Mouse (Mus musculus) olfactory bulb, adult 2 months (tissue): ENCODE results near the gene Zfp488. TPM values are rescaled to one million over a fixed set of nuclear protein-coding genes. Genes with fewer than 3 reads are reported as not detected.

Experiments
- H3K27ac ChIP-seq: fragments of 200-500 bp; 2 replicates; pipeline ENCODE4 v1.5.1; 2012; ENCODE audit warnings: low read depth, low read length; ENCODE audit not compliant: insufficient read depth
- H3K4me1 ChIP-seq: fragments of 200-500 bp; 2 replicates; pipeline ENCODE4 v1.6.1; 2012; ENCODE audit warnings: low read length; ENCODE audit not compliant: control insufficient read depth, insufficient read depth
- H3K4me3 ChIP-seq: fragments of 200-500 bp; 2 replicates; pipeline ENCODE4 v1.5.1; 2012; ENCODE audit warnings: mild to moderate bottlenecking, low read depth, low read length, moderate library complexity; ENCODE audit not compliant: insufficient read depth
- CTCF ChIP-seq: fragments of 200-500 bp; IDR thresholded peaks from 2 replicates; pipeline ENCODE4 v1.5.1; 2012; ENCODE audit warnings: low read depth, mild to moderate bottlenecking, low read length, moderate library complexity; ENCODE audit not compliant: insufficient read depth
- POLR2A ChIP-seq: fragments of 200-500 bp; IDR thresholded peaks from 2 replicates; pipeline ENCODE4 v1.6.1; 2012; ENCODE audit warnings: mild to moderate bottlenecking, low read depth, low read length, moderate library complexity; ENCODE audit not compliant: insufficient read depth
- WGBS: fragments of 180-500 bp; shearing (Covaris S2); methylation state at CpG from one replicate; pipeline ENCODE4 v1.1.7; 2018; 5-methylcytosine and 5-hydroxymethylcytosine counted together
- polyA plus RNA-seq: library from polyadenylated mRNA; stranded (reverse); fragments of >200 nt; gene quantifications from 2 replicates; pipeline ENCODE4 v1.2.4, GENCODE M21; 2012; ENCODE audit warnings: low replicate concordance; ENCODE audit not compliant: missing spikeins, insufficient read depth, insufficient read length

The Zfp488 gene
- polyA plus RNA-seq, 1 experiment: not detected

GRCm38 (mm10) chr14:33993051-33993450 lies 14.5 kb upstream of the Zfp488 start:
- TF ChIP-seq CTCF (no peak), POLR2A (no peak)
- no peaks in the 10 kb centered on the region for H3K4me1 ChIP-seq
- no peak overlapping the region for H3K27ac ChIP-seq
- WGBS: 94% methylated on average over 9 of the region's 9 CpGs
- no peak overlapping the region for H3K4me3 ChIP-seq

GRCm38 (mm10) chr14:33991971-33992370 lies 13.4 kb upstream of the Zfp488 start:
- TF ChIP-seq POLR2A (no peak), CTCF (no peak)
- no peak overlapping the region for H3K4me3 ChIP-seq
- H3K27ac ChIP-seq: no peak overlapping the region
- 93% methylated on average over 4 of the region's 4 CpGs for WGBS
- no peaks in the 10 kb centered on the region for H3K4me1 ChIP-seq

- H3K4me3 ChIP-seq: no peak overlapping the region
- H3K27ac ChIP-seq: no peak overlapping the region
- no peak for TF ChIP-seq POLR2A
- no peak for TF ChIP-seq CTCF
- H3K4me1 ChIP-seq: no peaks in the 10 kb centered on the region
- WGBS: 57% methylated on average over 3 of the region's 3 CpGs
These were observed 10.6 kb upstream of the Zfp488 start for GRCm38 (mm10) chr14:33989201-33989600.

GRCm38 (mm10) chr14:33977748-33978147 lies 816 bp downstream of the Zfp488 start:
- Histone ChIP-seq H3K27ac (no peak overlapping the region), H3K4me3 (no peak overlapping the region)
- no peak for TF ChIP-seq CTCF
- TF ChIP-seq POLR2A: no peak

GRCm38 (mm10) chr14:33974752-33975151 lies 3.8 kb downstream of the Zfp488 start:
- WGBS: 82% methylated on average over 5 of the region's 5 CpGs
- Histone ChIP-seq H3K27ac (no peak overlapping the region), H3K4me1 (peaks cover 6% of the 10 kb centered on the region), H3K4me3 (no peak overlapping the region)
- no peak for TF ChIP-seq CTCF
- no peak for TF ChIP-seq POLR2A

More at GRCm38 (mm10) chr14:33977748-33978147, 816 bp downstream of the Zfp488 start:
- 60% methylated on average over 7 of the region's 7 CpGs for WGBS
- peaks cover 6% of the 10 kb centered on the region for H3K4me1 ChIP-seq

- TF ChIP-seq CTCF (no peak), POLR2A (no peak)
- H3K4me1 ChIP-seq: no peaks in the 10 kb centered on the region
- 65% methylated on average over 7 of the region's 7 CpGs for WGBS
- no peak overlapping the region for H3K27ac ChIP-seq
- no peak overlapping the region for H3K4me3 ChIP-seq
These were observed 5.9 kb downstream of the Zfp488 start for GRCm38 (mm10) chr14:33972679-33973078.

GRCm38 (mm10) chr14:33965675-33966074 lies 12.9 kb downstream of the Zfp488 start:
- Histone ChIP-seq H3K4me3 (no peak overlapping the region), H3K4me1 (no peaks in the 10 kb centered on the region), H3K27ac (no peak overlapping the region)
- TF ChIP-seq CTCF: no peak
- TF ChIP-seq POLR2A: no peak
- WGBS: 68% methylated on average over 7 of the region's 7 CpGs

GRCm38 (mm10) chr14:33959341-33959740 lies 19.2 kb downstream of the Zfp488 start:
- Histone ChIP-seq H3K4me1 (no peaks in the 10 kb centered on the region), H3K27ac (no peak overlapping the region), H3K4me3 (no peak overlapping the region)
- 18% methylated on average over 9 of the region's 9 CpGs for WGBS
- TF ChIP-seq POLR2A (no peak), CTCF (peak; percentile 24; the same call in 1 of the 2 replicates)

GRCm38 (mm10) chr14:33958841-33959240 lies 19.7 kb downstream of the Zfp488 start:
- TF ChIP-seq POLR2A (no peak), CTCF (no peak)
- WGBS: 56% methylated on average over 3 of the region's 3 CpGs
- H3K27ac ChIP-seq: no peak overlapping the region
- H3K4me3 ChIP-seq: no peak overlapping the region
- no peaks in the 10 kb centered on the region for H3K4me1 ChIP-seq

GRCm38 (mm10) chr14:33958186-33958585 lies 20.4 kb downstream of the Zfp488 start:
- no peaks in the 10 kb centered on the region for H3K4me1 ChIP-seq
- H3K4me3 ChIP-seq: no peak overlapping the region
- WGBS: 94% methylated on average over 4 of the region's 4 CpGs
- no peak overlapping the region for H3K27ac ChIP-seq
- TF ChIP-seq POLR2A (no peak), CTCF (no peak)
